Mouse (Mus musculus): ENCODE measurements around the gene Itgb5. TPM values are rescaled to one million over a fixed set of nuclear protein-coding genes. Genes with fewer than 3 reads are reported as not detected.
A peak's percentile ranks its signal among the peaks of the same experiment; 100 is the strongest.

Itgb5 gene
- polyA plus RNA-seq, 1 experiment from 2014 or later = 46.9 TPM

GRCm38 (mm10) chr16:33947664-33948571 lies 118.5 kb downstream of the Itgb5 start:
- 84% methylated on average over 17 of the region's 17 CpGs for WGBS
- peaks cover 15% of the 10 kb centered on the region for H3K4me1 ChIP-seq
- ATAC-seq (replicated peaks; ENCODE audit: low FRiP score) = no peak

GRCm38 (mm10) chr16:33950386-33950785 lies 120.9 kb downstream of the Itgb5 start:
- no peak for ATAC-seq (replicated peaks; ENCODE audit: low FRiP score)
- 83% methylated on average over 6 of the region's 6 CpGs for WGBS
- H3K36me3 ChIP-seq = peaks cover 42% of the 10 kb centered on the region
- H3K27me3 ChIP-seq = no peaks in the 10 kb centered on the region
- no peak overlapping the region for H3K9ac ChIP-seq
- no peak overlapping the region for H3K27ac ChIP-seq
- peaks cover 10% of the 10 kb centered on the region for H3K4me1 ChIP-seq
- H3K4me3 ChIP-seq (replicated peaks) = no peak overlapping the region
- H3K4me2 ChIP-seq = no peak overlapping the region
- no peaks in the 10 kb centered on the region for H3K9me3 ChIP-seq (replicated peaks)

More at GRCm38 (mm10) chr16:33947664-33948571, 118.5 kb downstream of the Itgb5 start:
- Histone ChIP-seq H3K9ac (no peak overlapping the region), H3K4me3 (replicated peaks) (no peak overlapping the region), H3K36me3 (peaks cover 17% of the 10 kb centered on the region), H3K27me3 (no peaks in the 10 kb centered on the region), H3K27ac (no peak overlapping the region), H3K4me2 (no peak overlapping the region), H3K9me3 (replicated peaks) (no peaks in the 10 kb centered on the region)

GRCm38 (mm10) chr16:33950830-33951229 lies 121.4 kb downstream of the Itgb5 start:
- H3K36me3 ChIP-seq = peaks cover 46% of the 10 kb centered on the region
- H3K27me3 ChIP-seq = no peaks in the 10 kb centered on the region
- H3K4me1 ChIP-seq = peaks cover 6% of the 10 kb centered on the region
- no peak overlapping the region for H3K4me3 ChIP-seq (replicated peaks)
- no peaks in the 10 kb centered on the region for H3K9me3 ChIP-seq (replicated peaks)
- H3K4me2 ChIP-seq = no peak overlapping the region
- 24% methylated on average over 4 of the region's 4 CpGs for WGBS
- no peak overlapping the region for H3K27ac ChIP-seq
- peak; percentile 58; the same call in 1 of the 2 replicates for ATAC-seq (replicated peaks; ENCODE audit: low FRiP score)
- H3K9ac ChIP-seq = no peak overlapping the region

- H3K4me3 ChIP-seq (replicated peaks) = no peak overlapping the region
- H3K36me3 ChIP-seq = peaks cover 57% of the 10 kb centered on the region
- H3K27me3 ChIP-seq = no peaks in the 10 kb centered on the region
- ATAC-seq (replicated peaks; ENCODE audit: low FRiP score) = no peak
- no peaks in the 10 kb centered on the region for H3K9me3 ChIP-seq (replicated peaks)
- H3K27ac ChIP-seq = no peak overlapping the region
- WGBS = 85% methylated on average over 4 of the region's 4 CpGs
- no peak overlapping the region for H3K9ac ChIP-seq
- no peaks in the 10 kb centered on the region for H3K4me1 ChIP-seq
- H3K4me2 ChIP-seq = no peak overlapping the region
These were observed 123.5 kb downstream of the Itgb5 start for GRCm38 (mm10) chr16:33953008-33953407.

GRCm38 (mm10) chr16:33954793-33955192 lies 125.3 kb downstream of the Itgb5 start:
- H3K4me2 ChIP-seq = no peak overlapping the region
- H3K27me3 ChIP-seq = no peaks in the 10 kb centered on the region
- peaks cover 75% of the 10 kb centered on the region for H3K36me3 ChIP-seq
- no peaks in the 10 kb centered on the region for H3K9me3 ChIP-seq (replicated peaks)
- no peak for ATAC-seq (replicated peaks; ENCODE audit: low FRiP score)
- H3K4me3 ChIP-seq (replicated peaks) = no peak overlapping the region
- WGBS = 85% methylated on average over 1 of the region's 1 CpGs
- no peak overlapping the region for H3K27ac ChIP-seq
- H3K9ac ChIP-seq = no peak overlapping the region
- no peaks in the 10 kb centered on the region for H3K4me1 ChIP-seq

GRCm38 (mm10) chr16:33963509-33963908 lies 134.0 kb downstream of the Itgb5 start:
- 81% methylated on average over 6 of the region's 6 CpGs for WGBS
- peaks cover 50% of the 10 kb centered on the region for H3K36me3 ChIP-seq

GRCm38 (mm10) chr16:33965878-33966537 lies 136.5 kb downstream of the Itgb5 start:
- H3K27me3 ChIP-seq = no peaks in the 10 kb centered on the region
- H3K27ac ChIP-seq = peak overlapping the region; percentile 82; the same call in 1 of the 2 replicates
- peak overlapping the region; percentile 84 for H3K9ac ChIP-seq
- H3K4me1 ChIP-seq = peaks cover 12% of the 10 kb centered on the region
- no peak; the same call in 1 of the 2 replicates for ATAC-seq (replicated peaks; ENCODE audit: low FRiP score)
- H3K4me2 ChIP-seq = peak overlapping the region; percentile 81
- 7% methylated on average over 15 of the region's 15 CpGs for WGBS
- peaks cover 25% of the 10 kb centered on the region for H3K36me3 ChIP-seq
- no peaks in the 10 kb centered on the region for H3K9me3 ChIP-seq (replicated peaks)
- peak overlapping the region; percentile 87 for H3K4me3 ChIP-seq (replicated peaks)

More at GRCm38 (mm10) chr16:33963509-33963908, 134.0 kb downstream of the Itgb5 start:
- no peak overlapping the region for H3K4me3 ChIP-seq (replicated peaks)
- H3K4me1 ChIP-seq = peaks cover 12% of the 10 kb centered on the region
- H3K4me2 ChIP-seq = no peak overlapping the region
- no peaks in the 10 kb centered on the region for H3K27me3 ChIP-seq
- ATAC-seq (replicated peaks; ENCODE audit: low FRiP score) = no peak
- no peak overlapping the region for H3K27ac ChIP-seq
- H3K9ac ChIP-seq = no peak overlapping the region
- no peaks in the 10 kb centered on the region for H3K9me3 ChIP-seq (replicated peaks)

GRCm38 (mm10) chr16:33966538-33967282 lies 137.2 kb downstream of the Itgb5 start, which contains the start of gene Umps:
Gene Umps, minus strand, starts transcription at chr16:33967038.
- Histone ChIP-seq H3K36me3 (peaks cover 18% of the 10 kb centered on the region), H3K27me3 (no peaks in the 10 kb centered on the region), H3K27ac (peak within 1 kb of the TSS; percentile 82), H3K9me3 (replicated peaks) (no peaks in the 10 kb centered on the region), H3K4me2 (peak within 1 kb of the TSS; percentile 81), H3K4me1 (peaks cover 12% of the 10 kb centered on the region), H3K4me3 (replicated peaks) (peak within 1 kb of the TSS; percentile 87), H3K9ac (peak within 1 kb of the TSS; percentile 84)
- WGBS = 1% methylated on average over 44 of the region's 44 CpGs
- peak; percentile 94 for ATAC-seq (replicated peaks; ENCODE audit: low FRiP score)

- Histone ChIP-seq H3K4me3 (replicated peaks) (peak overlapping the region; percentile 87), H3K9me3 (replicated peaks) (no peaks in the 10 kb centered on the region), H3K27me3 (no peaks in the 10 kb centered on the region), H3K27ac (peak overlapping the region; percentile 82), H3K36me3 (peaks cover 13% of the 10 kb centered on the region), H3K4me2 (peak overlapping the region; percentile 81), H3K4me1 (peaks cover 12% of the 10 kb centered on the region), H3K9ac (peak overlapping the region; percentile 84)
- ATAC-seq (replicated peaks; ENCODE audit: low FRiP score) = no peak
- WGBS = 50% methylated on average over 2 of the region's 2 CpGs
These were observed 137.8 kb downstream of the Itgb5 start for GRCm38 (mm10) chr16:33967283-33967640.

- Histone ChIP-seq H3K36me3 (no peaks in the 10 kb centered on the region), H3K4me2 (no peak overlapping the region), H3K27me3 (no peaks in the 10 kb centered on the region), H3K27ac (no peak overlapping the region), H3K4me3 (replicated peaks) (no peak overlapping the region), H3K9me3 (replicated peaks) (no peaks in the 10 kb centered on the region), H3K4me1 (no peaks in the 10 kb centered on the region), H3K9ac (no peak overlapping the region)
- 76% methylated on average over 2 of the region's 2 CpGs for WGBS
- ATAC-seq (replicated peaks; ENCODE audit: low FRiP score) = no peak
These were observed 150.4 kb downstream of the Itgb5 start for GRCm38 (mm10) chr16:33979855-33980254.

GRCm38 (mm10) chr16:33983712-33984111 lies 154.2 kb downstream of the Itgb5 start:
- 96% methylated on average over 6 of the region's 6 CpGs for WGBS
- H3K36me3 ChIP-seq = no peaks in the 10 kb centered on the region
- no peak overlapping the region for H3K27ac ChIP-seq
- no peaks in the 10 kb centered on the region for H3K9me3 ChIP-seq (replicated peaks)
- no peak for ATAC-seq (replicated peaks; ENCODE audit: low FRiP score)
- no peak overlapping the region for H3K4me2 ChIP-seq
- no peak overlapping the region for H3K9ac ChIP-seq
- H3K27me3 ChIP-seq = no peaks in the 10 kb centered on the region
- H3K4me1 ChIP-seq = peaks cover 3% of the 10 kb centered on the region
- no peak overlapping the region for H3K4me3 ChIP-seq (replicated peaks)
